Mouse (Mus musculus) lung, postnatal 25 days (tissue): ENCODE results near the gene Tfcp2l1.
"Not testable (repeated sequence)": the region's sequence is repeated elsewhere in the genome, so short reads cannot be mapped to it uniquely, and the experiment has no call there.

Experiments
- DNase-seq: peaks from one replicate; pipeline ENCODE4 v3.0.0; 2022; ENCODE audit warnings: low spot score

Tfcp2l1 gene

DNA sequence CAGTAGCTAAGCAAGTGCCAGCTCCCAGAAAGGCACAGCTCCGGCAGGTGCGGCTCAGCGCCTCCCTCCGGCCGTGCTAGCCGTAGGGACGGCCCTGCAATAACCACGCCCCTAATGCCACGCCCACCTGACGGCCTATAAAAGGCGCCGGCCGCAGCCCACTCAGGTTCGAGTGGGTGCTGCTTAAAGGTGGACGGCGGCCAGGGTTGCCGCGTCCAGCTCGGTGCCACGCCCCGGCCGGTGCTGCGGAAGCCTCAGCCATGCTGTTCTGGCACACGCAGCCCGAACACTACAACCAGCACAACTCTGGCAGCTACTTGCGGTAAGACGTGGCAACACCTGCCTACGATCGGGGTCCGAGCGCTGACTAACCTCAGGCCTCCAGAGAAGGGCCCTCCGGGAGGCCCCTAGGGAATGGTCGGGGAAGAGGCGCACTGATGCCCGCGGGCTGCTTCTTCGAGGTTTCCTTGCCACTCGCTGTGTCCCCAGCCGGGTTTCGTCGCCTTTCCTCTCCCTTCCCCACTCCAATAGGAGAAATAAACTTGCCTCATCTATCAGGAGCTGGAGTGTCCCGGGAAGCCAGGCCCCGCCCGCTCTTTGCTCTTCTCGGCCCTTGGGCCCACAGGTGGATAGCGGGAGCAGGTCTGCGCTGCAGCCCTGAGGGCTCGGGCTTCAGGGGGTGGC is at the start of gene Tfcp2l1:
Gene Tfcp2l1, plus strand, starts transcription at position 165 of the 684 bp plus-strand sequence.
- peak; percentile 87 for DNase-seq

DNA sequence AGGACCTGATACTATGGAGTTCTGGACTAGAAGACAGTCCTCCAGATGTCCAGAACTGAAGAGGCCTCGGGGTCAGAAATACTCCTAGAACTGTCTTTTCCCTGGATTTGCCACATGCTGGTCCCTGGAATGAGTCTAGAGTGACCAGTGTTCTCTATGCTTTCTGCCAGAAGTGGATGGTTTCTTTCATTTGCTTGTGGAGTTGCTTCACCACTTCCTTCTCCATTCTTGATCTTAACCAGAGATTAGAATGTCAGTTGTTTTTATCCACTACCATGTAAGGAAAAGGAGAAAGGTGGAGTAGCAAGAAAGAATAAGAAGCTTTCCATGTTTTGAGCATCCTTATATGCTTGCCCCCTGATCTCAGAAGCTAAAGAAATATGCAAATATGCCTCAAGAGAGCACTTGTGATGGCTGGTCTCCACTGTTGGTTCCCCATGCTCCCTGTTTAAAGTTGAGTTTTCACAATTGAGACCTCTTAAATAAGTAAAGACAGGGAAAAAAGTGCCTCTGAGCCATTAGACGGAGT is 47.5 kb upstream of the Tfcp2l1 start:
- no peak for DNase-seq

DNA sequence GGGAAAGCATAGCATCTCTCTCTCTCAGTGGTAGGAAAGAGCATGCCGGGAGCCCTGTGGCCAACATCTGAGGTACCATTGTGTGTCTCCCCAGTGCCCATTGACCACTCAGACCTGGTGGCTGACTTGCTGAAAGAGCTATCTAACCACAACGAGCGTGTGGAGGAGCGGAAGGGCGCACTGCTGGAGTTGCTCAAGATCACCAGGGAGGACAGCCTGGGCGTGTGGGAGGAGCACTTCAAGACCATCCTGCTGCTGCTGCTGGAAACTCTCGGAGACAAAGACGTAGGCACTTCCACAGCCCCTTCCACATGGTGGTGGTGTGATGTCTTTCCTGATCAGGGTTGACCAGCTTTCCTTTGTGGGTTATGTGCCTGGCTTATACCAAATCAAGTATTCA is 46.6 kb upstream of the Tfcp2l1 start:
- no peak for DNase-seq

DNA sequence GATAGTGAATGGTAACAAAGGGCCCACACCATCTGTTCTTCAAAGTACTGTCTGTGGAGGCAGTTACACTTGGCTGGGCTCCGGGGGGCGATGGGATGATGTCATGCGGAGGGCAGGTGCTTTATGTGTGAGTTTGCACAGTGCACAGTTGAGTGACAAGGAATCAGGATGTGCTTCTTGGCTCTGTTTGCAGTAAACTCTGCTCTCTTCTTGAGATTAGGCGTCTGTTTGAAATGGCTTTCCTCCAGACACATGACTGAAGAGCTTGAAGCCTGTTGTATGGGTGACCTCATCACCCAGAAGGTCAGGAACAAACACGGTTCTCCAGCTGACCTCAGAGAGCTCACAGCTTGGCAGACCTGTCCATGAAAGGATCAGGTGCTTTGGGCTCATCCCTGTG is 38.0 kb upstream of the Tfcp2l1 start:
- peak; percentile 68 for DNase-seq

DNA sequence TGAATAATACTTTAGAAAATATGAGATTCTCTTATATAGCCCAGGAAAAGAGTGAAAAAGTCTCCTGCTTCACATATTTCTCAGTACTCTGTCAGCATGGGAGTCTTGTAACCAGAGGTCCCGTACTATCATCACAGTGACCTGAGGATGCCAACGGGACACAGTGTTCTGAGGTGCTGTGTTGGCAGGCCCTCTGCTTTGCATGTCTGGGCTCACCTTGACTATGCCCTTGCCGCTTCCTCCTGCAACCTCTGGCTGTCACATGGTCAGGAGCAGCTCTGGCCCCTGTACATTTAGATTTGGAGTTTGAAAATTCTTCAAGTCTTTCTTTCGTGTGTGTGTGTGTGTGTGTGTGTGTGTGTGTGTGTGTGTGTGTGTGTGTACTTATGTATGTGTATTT is 34.8 kb upstream of the Tfcp2l1 start:
- DNase-seq: no peak

- DNase-seq: no peak
Measured at GRCm38 (mm10) chr1:118595395-118595794, 32.4 kb upstream of the Tfcp2l1 start.

DNA sequence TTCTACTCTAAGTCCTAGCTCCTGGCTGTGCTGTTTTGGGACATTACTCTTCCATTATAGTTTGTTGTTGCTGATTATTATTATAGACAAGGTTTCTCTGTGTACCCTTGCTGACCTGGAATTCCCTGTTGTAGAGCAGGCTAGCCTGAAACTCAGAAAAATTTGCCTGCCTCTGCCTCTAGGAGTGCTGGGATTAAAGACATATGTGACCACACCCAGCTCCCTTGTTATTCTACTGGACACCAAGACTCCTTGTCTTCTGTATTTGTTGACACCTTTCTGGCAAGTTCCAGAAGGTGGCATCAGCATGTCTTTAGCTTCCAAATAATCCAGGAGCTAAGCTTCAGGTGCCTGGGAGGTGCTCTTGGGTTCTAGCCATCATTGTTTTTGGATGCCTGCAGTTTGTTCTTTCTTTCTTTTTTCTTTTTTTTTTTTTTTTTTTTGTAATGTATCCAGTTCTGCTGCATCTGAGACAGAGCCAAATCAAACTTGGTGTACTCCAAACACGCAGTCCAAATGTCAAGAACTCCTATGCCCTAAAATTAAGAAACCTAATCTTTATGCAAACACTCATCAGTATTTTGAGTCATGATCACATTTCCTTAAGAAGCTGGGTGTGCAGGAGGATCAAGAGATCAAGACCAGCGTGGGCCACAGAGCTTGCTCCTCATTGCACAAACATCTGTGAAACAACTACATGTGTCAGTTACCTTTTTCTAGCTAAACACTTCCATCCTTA is 30.1 kb upstream of the Tfcp2l1 start:
- peak; percentile 47 for DNase-seq

- DNase-seq: peak; percentile 25
Measured at GRCm38 (mm10) chr1:118598339-118598738, 29.4 kb upstream of the Tfcp2l1 start.

DNA sequence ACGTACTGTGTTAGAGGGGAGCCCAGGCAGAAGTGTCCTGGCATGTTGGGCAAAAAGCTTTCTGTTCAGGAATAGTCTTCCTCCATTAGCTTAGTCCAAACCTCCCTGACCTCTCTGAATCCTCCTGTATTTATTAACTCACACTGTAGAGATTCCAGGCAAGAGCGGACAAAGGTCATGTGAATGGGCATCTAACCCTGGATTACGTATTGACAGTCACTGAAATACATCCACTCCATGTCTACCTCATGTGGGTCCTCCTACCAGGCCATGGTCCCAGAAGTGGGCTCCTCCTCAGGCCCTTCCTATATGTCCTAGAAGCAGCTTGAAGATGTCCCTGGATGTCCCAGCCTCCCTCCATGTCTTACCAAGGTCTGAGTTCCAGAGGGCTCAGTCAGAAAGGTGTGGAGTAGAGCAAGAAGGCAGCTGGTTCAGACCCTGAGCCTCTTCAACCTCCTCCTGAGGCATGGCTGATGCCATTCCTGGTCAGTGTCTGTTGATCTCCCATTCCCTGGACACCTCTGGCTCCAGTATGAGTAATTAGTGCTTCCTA is 14.0 kb upstream of the Tfcp2l1 start:
- no peak for DNase-seq

GRCm38 (mm10) chr1:118621055-118621454 is 6.7 kb upstream of the Tfcp2l1 start:
- DNase-seq: not testable (repeated sequence)

DNA sequence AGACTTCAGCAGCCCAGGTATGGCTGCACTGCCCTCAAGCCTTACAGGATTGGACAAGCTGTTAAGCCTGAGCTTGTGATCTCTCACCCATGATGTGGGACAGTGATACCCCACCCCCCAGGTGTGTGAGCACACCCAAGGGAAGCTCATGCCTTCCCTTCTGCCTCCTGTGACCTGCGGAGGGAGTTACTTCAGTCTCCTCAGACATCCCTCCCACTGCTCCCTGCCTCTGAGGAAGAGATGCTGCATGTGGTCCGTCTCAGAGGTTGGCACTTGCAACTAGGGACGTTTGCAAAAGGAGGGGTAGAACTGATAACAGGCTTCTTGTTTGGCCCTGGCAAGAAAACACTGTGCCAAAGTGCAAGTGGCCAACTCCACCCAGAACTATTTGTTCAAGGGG is 4.9 kb upstream of the Tfcp2l1 start:
- DNase-seq: no peak

DNA sequence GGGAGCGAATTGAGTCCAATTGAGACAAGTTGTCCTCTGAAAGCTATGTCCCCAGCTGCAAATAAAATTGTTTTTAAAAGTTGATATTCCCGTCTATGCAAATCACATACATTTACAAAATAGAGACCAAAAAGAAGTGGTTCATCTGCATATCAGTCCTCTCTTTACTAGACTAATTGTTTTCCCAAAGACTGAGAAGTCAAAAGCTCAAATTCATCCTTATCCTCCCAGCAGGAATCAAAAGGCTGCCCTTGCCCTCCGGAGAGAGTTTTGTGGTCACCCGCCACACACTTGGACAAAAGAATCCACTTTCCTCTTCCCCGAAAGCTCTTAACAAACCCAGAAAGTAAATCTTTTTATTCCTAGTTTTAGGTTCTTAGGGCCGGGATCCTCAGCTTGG is 2.3 kb upstream of the Tfcp2l1 start:
- DNase-seq: no peak

GRCm38 (mm10) chr1:118625921-118626320 is 1.8 kb upstream of the Tfcp2l1 start:
- no peak for DNase-seq

GRCm38 (mm10) chr1:118626452-118626851 is 1.3 kb upstream of the Tfcp2l1 start:
- DNase-seq: no peak

GRCm38 (mm10) chr1:118633415-118633980 is 5.8 kb downstream of the Tfcp2l1 start:
- DNase-seq: no peak

- DNase-seq: no peak
Measured at GRCm38 (mm10) chr1:118642296-118642999, 14.7 kb downstream of the Tfcp2l1 start.

DNA sequence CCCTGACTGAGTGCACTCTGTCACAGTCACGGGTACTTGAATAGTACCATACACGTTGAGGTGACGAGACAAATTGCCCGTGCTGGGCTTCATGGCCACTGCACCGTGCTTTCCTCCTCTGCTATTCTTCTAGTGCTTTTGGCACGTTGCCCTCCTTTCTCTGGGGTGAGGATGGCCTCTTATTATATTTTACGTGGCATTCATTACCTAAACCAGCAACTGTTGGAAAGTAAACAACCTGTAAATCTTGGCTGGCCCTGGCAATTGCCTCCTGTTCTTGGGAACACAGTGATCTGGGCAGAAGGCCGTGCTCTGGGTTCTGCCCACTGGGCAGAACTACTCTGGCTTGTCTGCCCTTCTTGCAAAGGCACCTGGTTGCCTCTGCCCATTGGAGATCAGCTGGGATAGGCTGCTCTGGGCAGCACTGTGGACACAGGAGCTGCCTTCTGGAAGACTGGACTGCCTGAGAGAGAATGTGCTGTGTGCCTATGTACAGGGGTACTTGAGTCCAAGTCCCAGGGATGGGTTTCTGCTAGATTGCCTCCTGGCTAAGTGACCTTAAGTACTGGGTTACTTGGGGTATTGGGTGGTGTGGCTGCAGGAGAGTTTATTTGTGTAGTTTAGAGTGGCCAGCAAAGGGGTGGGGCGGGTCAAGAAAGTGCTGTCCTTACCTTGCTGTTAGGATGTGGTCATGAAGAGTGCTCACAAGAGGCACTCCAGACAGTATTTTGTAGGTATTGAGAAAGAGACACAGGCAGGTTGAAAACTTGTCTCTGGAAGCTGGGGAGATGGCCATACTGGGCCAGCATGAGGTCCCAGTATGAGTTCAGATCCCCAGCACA is 15.6 kb downstream of the Tfcp2l1 start:
- peak; percentile 82 for DNase-seq

GRCm38 (mm10) chr1:118645701-118646100 is 18.0 kb downstream of the Tfcp2l1 start:
- no peak for DNase-seq

DNA sequence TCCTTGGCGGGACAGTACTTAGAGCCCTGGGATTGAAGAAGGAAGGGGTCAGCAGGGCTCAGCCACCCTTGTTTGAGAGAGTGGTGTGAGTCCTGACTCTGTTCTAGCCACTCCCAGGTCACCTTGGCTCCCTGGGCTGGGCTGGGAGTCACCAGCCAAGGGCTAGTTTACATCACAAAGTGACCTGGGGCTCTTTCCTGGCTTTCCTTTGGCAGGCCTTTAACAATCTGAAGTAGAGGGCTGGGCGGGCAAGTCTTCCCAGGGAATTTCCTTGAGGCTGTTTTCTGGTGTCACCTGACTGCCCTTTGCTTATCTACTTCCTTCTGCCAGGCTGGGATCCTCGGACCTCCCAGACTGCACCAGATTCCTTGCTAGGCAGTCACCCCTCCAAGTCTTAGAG is 20.3 kb downstream of the Tfcp2l1 start:
- peak; percentile 81 for DNase-seq

GRCm38 (mm10) chr1:118649933-118650770 is 22.4 kb downstream of the Tfcp2l1 start:
- DNase-seq: peak; percentile 76
